Mouse (Mus musculus) monocyte, adult 2 months (primary cell): ENCODE results near the gene Map2k6.
"Not testable (repeated sequence)": the region's sequence is repeated elsewhere in the genome, so short reads cannot be mapped to it uniquely, and the experiment has no call there.

Experiments
- DNase-seq, 2 experiments: peaks; one replicate each; pipeline ENCODE4 v3.0.0; 2022; ENCODE audit warnings: low spot score in 2 of 2, low read depth in 1 of 2

Gene Map2k6

GRCm38 (mm10) chr11:110398553-110399239, at the start of gene Map2k6:
Map2k6 (plus strand) TSS chr11:110399122.
- DNase-seq: peak; percentile 36 to 58

GRCm38 (mm10) chr11:110354261-110354660, 44.7 kb upstream of the Map2k6 start:
- no peak for DNase-seq

GRCm38 (mm10) chr11:110355131-110355530, 43.8 kb upstream of the Map2k6 start:
- not testable (repeated sequence) for DNase-seq

DNA sequence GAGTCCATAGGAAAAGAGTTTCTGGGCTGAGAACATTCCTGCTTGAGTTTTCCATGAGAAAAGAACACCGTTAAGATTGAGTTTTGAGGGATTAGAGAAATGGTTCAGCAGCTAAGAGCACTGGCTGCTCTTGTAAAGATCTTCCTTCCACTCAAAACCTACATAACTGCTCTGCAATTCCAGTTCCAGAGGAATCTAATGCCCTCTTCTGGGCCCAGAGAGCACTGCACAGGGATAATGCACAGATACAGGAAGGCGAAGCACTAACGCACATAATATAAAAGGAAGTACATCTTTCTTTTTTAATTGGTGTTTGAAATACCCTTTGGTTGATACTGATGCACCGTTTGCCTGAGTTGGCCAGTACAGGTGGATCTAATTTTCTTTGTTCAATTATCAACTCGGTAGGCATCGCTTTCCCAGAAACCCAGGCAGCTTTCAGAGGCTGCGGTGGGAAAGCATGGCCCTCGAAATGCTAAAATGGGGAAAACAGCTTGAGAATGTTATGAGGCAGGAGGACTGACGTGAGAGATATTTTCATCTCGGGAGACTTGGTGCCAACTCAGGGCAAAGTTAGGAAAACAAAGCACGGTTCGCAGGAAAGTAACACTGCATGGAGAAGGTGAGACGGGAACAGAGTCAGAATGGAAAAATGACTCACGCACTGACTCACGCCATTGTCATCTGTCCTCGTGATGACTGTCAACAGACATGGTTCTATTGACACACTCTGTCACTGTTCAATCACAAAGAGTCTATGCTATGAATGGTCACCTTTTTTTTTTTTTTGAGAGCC, 41.0 kb upstream of the Map2k6 start:
- DNase-seq: no peak

DNA sequence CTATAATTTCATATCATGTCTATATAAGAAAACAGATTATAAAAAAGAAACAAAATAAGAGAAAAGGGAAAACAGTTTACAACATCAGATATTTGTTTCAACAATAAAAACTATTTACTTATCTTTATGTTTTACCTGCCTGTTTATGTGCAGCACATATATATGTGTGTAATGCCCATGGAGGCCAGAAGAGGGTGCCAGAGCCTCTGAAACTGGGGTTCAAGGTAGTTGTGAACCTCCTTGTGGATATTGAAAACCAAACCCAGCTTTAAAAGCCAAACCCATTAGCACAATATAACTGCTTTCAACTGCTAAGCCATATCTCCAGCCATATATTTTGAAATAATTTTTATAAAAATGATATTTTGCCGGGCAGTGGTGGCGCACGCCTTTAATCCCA, 33.9 kb upstream of the Map2k6 start:
- peak in 1 of 2 experiments; percentile 35 for DNase-seq

DNA sequence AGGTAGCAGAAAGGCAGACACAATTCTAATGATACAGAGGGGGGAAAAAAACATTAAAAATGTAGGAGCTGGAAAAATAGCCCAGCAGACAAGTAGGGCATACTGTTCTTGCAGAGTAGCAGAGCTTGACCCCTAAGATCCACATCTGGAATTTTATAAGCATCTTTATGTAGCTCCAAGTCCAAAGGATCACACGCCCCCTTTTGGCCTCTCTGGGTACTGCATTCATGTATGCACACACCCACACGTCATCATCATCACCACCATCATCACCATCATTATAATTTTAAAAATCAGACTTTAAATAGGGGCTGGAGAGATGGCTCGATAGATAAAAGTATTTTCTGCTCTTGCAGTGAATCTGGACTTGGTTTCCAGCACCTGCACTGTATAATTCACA, 32.0 kb upstream of the Map2k6 start:
- no peak for DNase-seq

DNA sequence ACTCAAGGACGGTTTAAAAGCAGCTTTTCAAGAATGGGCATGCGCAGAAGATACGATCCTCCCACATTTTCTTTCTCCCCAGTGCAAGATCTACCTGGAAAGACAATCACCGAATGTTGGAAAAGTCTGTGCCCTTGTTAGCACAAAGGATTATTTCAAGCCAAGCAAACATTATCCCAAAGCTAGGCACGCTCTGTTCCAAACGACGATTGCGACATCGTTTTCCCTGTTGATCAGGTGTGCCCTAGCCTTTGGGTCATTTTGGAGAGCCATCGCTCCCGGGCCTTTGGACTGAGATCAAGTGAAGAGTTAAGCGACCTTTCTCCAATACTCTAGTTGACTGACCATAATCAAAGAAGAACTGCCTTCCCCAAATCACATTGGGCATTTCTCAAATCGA, 31.3 kb upstream of the Map2k6 start:
- no peak for DNase-seq

DNA sequence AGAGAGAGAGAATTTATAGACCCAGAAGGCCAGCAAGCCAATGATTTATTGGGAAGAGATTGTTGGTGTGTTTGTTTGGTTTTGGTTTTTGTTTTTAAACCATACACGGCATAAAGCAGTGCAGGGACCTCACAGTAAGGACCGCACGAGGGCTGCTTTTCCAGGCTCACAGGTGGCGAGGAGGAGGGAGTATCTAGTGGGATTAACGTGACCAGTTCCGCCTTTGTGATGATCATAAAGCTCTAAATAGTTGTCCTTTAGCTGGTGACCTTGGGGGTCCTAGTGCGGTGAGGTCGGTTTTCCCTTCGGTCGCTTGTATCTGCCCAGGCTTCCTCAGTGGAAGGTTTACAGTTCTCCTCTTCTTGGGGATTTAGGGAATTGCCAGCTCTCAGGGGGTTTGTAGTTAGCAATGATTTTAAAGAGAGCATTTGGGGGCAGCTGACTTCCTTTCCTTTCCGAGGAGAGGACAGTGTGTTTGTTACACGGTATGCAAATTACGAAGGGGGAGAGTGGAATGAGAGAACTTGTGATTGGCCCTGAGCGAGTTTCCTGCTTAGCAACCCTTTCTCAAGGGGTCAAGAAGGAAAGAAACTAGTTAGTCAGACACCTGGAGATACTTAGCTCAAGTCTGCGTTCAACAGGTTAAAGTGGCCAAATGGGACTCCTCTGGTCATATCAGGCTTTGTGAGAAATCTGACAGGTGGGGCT, 29.5 kb upstream of the Map2k6 start:
- DNase-seq: no peak

DNA sequence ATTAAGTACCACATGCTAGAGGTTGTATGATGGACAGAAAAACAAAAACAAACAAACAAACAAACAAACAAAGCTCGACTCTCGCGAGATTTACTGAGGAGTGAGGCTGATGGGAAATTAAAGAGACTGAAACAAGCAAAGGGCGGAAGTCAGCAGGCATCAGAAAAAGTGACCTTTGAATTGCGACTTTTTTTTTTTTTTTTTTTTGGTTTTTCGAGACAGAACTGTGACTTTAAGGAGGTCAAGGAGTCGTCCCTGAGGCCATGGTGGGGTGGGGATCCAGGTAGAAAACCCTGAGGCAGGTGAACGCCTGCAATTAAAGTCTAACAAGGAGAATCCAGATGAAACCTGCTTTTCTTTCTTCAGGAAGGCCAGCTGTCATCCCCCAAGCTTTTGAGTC, 27.1 kb upstream of the Map2k6 start:
- no peak for DNase-seq

GRCm38 (mm10) chr11:110372266-110372954, 26.5 kb upstream of the Map2k6 start:
- no peak for DNase-seq

DNA sequence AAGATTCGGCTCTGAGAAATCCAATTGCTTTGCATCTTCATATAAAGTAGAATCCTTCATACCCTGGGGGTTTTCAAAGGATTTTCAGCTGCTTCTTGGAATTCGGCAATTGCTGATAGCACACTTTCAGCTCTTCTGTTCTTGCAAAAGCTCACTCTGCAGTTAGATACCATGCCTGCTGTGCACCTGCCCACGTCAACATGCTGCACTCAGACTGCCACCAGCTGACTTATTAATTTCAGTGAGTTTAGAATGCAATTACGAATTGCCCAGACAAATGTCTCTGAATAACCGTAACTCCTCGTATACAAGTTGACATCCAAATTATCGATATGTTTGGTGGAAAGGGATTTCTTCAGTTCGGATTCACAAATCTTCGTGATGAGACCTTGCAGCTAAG, 24.9 kb upstream of the Map2k6 start:
- DNase-seq: no peak

DNA sequence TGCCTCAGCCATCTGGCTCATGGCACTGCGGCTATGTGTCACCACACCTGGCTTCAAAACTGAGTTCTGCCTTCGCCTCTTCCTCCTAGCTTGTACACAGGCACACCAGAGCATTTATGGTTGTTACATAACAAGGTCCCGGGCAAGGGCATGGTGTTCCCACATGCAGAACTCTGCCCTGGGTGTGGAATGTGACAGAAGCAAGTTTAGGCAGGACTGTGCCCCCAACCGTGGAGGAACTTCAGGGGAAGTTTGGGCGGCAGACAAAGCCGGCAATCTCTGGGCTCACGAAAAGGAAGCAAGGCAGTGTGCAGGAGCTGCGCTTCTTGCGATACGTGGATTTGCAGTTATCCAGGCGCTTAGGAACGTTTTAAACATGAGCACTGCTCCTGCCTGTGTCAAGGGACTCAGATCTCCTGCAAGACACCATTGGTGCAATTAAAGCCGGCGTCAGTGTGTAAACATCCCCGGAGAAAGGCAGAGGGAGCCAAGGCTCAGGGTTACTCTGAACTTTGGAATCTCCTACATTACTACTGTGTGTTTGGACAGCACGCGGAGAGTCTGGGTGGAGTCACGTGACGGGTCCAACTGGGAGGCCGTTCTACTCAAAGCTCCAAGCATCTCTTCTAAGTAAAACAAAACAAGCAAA, 19.1 kb upstream of the Map2k6 start:
- no peak for DNase-seq

GRCm38 (mm10) chr11:110380310-110380668, 18.6 kb upstream of the Map2k6 start:
- DNase-seq: no peak

DNA sequence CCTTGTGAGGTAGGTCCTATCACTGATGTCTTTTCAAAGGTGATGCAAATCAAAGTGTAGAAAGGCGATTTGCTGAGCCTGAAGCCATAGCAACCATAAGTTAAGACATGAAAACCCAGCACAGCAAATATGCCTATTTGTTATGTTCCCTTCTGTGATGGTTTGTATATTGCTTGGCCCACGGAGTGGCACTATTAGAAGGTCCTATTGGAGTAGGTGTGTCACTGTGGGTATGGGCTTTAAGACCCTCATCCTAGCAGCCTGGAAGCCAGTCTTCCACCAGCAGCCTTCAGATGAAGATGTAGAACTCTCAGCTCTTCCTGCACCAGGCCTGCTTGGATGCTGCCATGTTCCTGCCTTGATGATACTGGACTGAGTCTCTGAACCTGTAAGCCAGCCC, 13.4 kb upstream of the Map2k6 start:
- no peak for DNase-seq

GRCm38 (mm10) chr11:110392763-110393162, 6.2 kb upstream of the Map2k6 start:
- DNase-seq: no peak

DNA sequence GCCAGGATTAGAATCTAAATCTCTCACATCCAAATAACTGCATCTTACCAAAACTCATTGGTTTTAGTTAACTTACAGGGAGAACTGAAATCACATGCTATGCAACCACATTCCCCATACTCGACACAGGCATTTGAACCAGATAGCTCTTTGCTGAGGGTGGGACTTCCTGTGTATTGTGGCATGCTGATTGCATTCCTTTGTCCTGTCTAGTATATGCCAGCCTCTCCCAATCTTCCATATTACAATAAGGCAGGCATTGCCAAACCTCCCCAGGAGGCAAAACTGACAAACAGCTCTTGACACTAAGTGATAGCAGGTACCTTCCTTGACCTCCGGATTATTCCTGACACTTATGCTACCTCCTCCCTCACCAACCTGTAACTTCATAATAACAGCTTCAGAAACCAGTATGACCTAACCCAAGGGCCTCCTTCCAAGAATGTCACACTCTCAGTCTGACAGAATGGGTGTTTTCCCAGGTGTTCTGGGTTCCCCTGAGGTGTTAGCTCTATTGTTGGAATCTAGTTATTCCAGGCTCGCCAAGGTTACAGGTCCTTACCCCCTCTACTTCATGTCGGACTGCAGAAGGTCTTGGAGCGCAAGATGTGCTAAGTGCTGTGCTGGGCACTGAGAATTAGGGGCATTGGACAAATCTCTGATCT, 4.0 kb upstream of the Map2k6 start:
- DNase-seq: no peak

GRCm38 (mm10) chr11:110396085-110396484, 2.8 kb upstream of the Map2k6 start:
- no peak for DNase-seq

GRCm38 (mm10) chr11:110399240-110400150, 573 bp downstream of the Map2k6 start:
- DNase-seq: no peak

DNA sequence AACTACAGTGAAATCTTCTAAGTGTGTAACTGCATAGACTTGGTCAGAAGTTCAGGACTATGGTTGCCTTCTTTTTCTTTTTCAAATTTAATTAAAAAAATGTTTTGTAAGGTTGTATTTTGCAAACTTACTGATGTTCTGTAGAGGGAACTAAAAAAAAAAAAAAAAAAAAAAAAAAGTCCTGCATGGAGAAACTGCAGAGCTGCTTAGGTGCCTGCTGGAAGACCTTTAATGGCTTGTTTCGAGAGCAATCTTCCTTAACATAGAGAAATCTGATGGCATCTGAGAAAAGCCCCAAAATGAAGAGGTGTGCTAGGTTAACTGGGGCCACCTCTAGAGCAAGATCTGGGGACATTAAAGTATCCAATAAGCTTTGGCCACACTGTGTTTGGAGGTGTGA, 1.4 kb downstream of the Map2k6 start:
- no peak for DNase-seq
